ENCODE assay signal across 8 mouse cellular contexts in genomic region chr10:111011226-111011765, GRCm38 (mm10). TPM values are rescaled to one million over a fixed set of nuclear protein-coding genes. Genes with fewer than 3 reads are reported as not detected.
A peak's percentile ranks its signal among the peaks of the same experiment; 100 is the strongest.
DNase-seq lines count a peak whose midpoint lies in the region; ATAC-seq and TF ChIP-seq lines count a peak whose summit lies in the region.

No protein-coding gene starts in this region.

- ATAC-seq in hindbrain, embryonic 15.5 days (ENCODE audit: low FRiP score, low read depth): no peak
- ATAC-seq in midbrain, postnatal 0 days (ENCODE audit: low FRiP score): no peak

- TF ChIP-seq POLR2A in lung, adult 2 months (IDR thresholded peaks at IDR 0.05; ENCODE audit: borderline replicate concordance, extremely low read depth, low read depth, low read length): no peak

- WGBS in lung, adult 2 months: 3% methylated on average over 14 of the region's 14 CpGs
- WGBS in embryonic facial prominence, embryonic 10.5 days: 3% methylated on average over 14 of the region's 14 CpGs
- 2% methylated on average over 14 of the region's 14 CpGs for WGBS in hindbrain, embryonic 15.5 days
- WGBS in midbrain, postnatal 0 days: under 1% methylated on average over 14 of the region's 14 CpGs

- peak overlapping the region; percentile 90 for H3K4me2 ChIP-seq in hindbrain, embryonic 15.5 days
- H3K4me2 ChIP-seq in midbrain, postnatal 0 days (ENCODE audit: low read depth, low read length, poor library complexity, severe bottlenecking): peak overlapping the region; percentile 68

- no peaks in the 10 kb centered on the region; the same call in 1 of the 2 replicates for H3K4me1 ChIP-seq in lung, adult 2 months (ENCODE audit: control insufficient read depth, insufficient read depth, low read length)
- peaks cover 12% of the 10 kb centered on the region for H3K4me1 ChIP-seq in embryonic facial prominence, embryonic 10.5 days
- H3K4me1 ChIP-seq in hindbrain, embryonic 15.5 days (replicated peaks): peaks cover 19% of the 10 kb centered on the region
- H3K4me1 ChIP-seq in midbrain, postnatal 0 days (ENCODE audit: insufficient read depth, low read length): 0 out of 2 replicates have a peak, but pooled peaks cover 7% of the 10 kb centered on the region

- DNase-seq in lung, adult 2 months: no peak
- no peak for DNase-seq in lung, postnatal 25 days (ENCODE audit: low spot score)
- no peak for DNase-seq in embryonic facial prominence, embryonic 10.5 days (ENCODE audit: low spot score)
- no peak for DNase-seq in midbrain, postnatal 0 days (ENCODE audit: low spot score)
- no peak for DNase-seq in layer of hippocampus, adult 8-10 months (ENCODE audit: low spot score in 2 of 2)
- no peak for DNase-seq in yolk sac, embryonic 10.5 days (ENCODE audit: low spot score)
- no peak for DNase-seq in gastrocnemius, postnatal 25 days

- H3K4me3 ChIP-seq in lung, adult 2 months (replicated peaks; ENCODE audit: extremely low read depth, low read depth, low read length): peak overlapping the region; percentile 47
- H3K4me3 ChIP-seq in embryonic facial prominence, embryonic 10.5 days: peak overlapping the region; percentile 88
- peak overlapping the region; percentile 61 for H3K4me3 ChIP-seq in hindbrain, embryonic 15.5 days
- peak overlapping the region; percentile 92 for H3K4me3 ChIP-seq in midbrain, postnatal 0 days (ENCODE audit: low read depth, low read length)

- TF ChIP-seq CTCF in lung, adult 2 months (IDR thresholded peaks at IDR 0.05; ENCODE audit: insufficient read depth, low read length): no peak
- TF ChIP-seq CTCF in midbrain, postnatal 0 days (IDR thresholded peaks at IDR 0.05): no peak

- H3K9ac ChIP-seq in hindbrain, embryonic 15.5 days: peak overlapping the region; percentile 79
- H3K9ac ChIP-seq in midbrain, postnatal 0 days (replicated peaks; ENCODE audit: low read length, poor library complexity, severe bottlenecking): peak overlapping the region; percentile 99

- H3K27me3 ChIP-seq in embryonic facial prominence, embryonic 10.5 days (replicated peaks; ENCODE audit: low read depth, poor library complexity, severe bottlenecking): 0 out of 2 replicates have a peak, but pooled peaks cover 5% of the 10 kb centered on the region
- no peaks in the 10 kb centered on the region for H3K27me3 ChIP-seq in hindbrain, embryonic 15.5 days
- no peaks in the 10 kb centered on the region for H3K27me3 ChIP-seq in midbrain, postnatal 0 days (ENCODE audit: insufficient read depth, low read length)

- H3K9me3 ChIP-seq in embryonic facial prominence, embryonic 10.5 days: no peaks in the 10 kb centered on the region
- H3K9me3 ChIP-seq in hindbrain, embryonic 15.5 days: no peaks in the 10 kb centered on the region
- no peaks in the 10 kb centered on the region for H3K9me3 ChIP-seq in midbrain, postnatal 0 days (ENCODE audit: low read length)

- H3K27ac ChIP-seq in embryonic facial prominence, embryonic 10.5 days (replicated peaks): peak overlapping the region; percentile 100
- H3K27ac ChIP-seq in hindbrain, embryonic 15.5 days (replicated peaks): peak overlapping the region; percentile 95
- H3K27ac ChIP-seq in midbrain, postnatal 0 days (ENCODE audit: low read depth, low read length): peak overlapping the region; percentile 91

- no peaks in the 10 kb centered on the region for H3K36me3 ChIP-seq in embryonic facial prominence, embryonic 10.5 days (replicated peaks)
- H3K36me3 ChIP-seq in hindbrain, embryonic 15.5 days: no peaks in the 10 kb centered on the region
- no peaks in the 10 kb centered on the region for H3K36me3 ChIP-seq in midbrain, postnatal 0 days (ENCODE audit: insufficient read depth, low read length)

RNA-seq across cellular contexts. Expression of gene Zdhhc17, which starts 1.4 kb away (rescaled TPM):
- polyA plus RNA-seq in lung, adult 2 months (2012; rRNA removed): 21.0 and 27.8 TPM in 2 replicates
- polyA plus RNA-seq in embryonic facial prominence, embryonic 10.5 days (2016; fragmentation: Nextera tagmentation; extraction: Ambion mirVana): 28.1 and 29.3 TPM in 2 replicates
- 49.9 and 50.9 TPM in 2 replicates for polyA plus RNA-seq in hindbrain, embryonic 15.5 days (2015; fragmentation: Nextera tagmentation; extraction: Ambion mirVana)
- 60.9 and 63.0 TPM in 2 replicates for total RNA-seq in midbrain, postnatal 0 days (2014; rRNA removed)
- polyA plus RNA-seq in midbrain, postnatal 0 days (2015; fragmentation: Nextera tagmentation; extraction: Ambion mirVana): 44.4 and 44.8 TPM in 2 replicates
- 100 to 1,000 TPM in 3 of 4 experiments, 10 to 100 TPM in 1; 95.5 to 113 (median 108) TPM for total RNA-seq in layer of hippocampus, adult 8-10 months (2022)
- total RNA-seq in gastrocnemius, postnatal 25 days (2021): 10 to 100 TPM; 18.3 to 18.8 TPM
